Mouse (Mus musculus): ENCODE results near the gene Hormad2.

The Hormad2 gene

GRCm38 (mm10) chr11:4440978-4441377, at the start of gene Hormad2:
Hormad2 (minus strand) TSS chr11:4441105.
- DNase-seq (ENCODE audit: low spot score in 2 of 2), result no peak

- no peak for DNase-seq (ENCODE audit: low spot score in 2 of 2)
Measured at GRCm38 (mm10) chr11:4489207-4489606, 48.3 kb upstream of the Hormad2 start.

- DNase-seq (ENCODE audit: low spot score in 2 of 2), result no peak
Measured at GRCm38 (mm10) chr11:4488798-4489197, 47.9 kb upstream of the Hormad2 start.

GRCm38 (mm10) chr11:4488367-4488766, 47.5 kb upstream of the Hormad2 start:
- DNase-seq (ENCODE audit: low spot score in 2 of 2), result no peak

- DNase-seq (ENCODE audit: low spot score in 2 of 2), result no peak
Measured at GRCm38 (mm10) chr11:4487401-4487965, 46.6 kb upstream of the Hormad2 start.

GRCm38 (mm10) chr11:4484541-4484940, 43.6 kb upstream of the Hormad2 start:
- DNase-seq (ENCODE audit: low spot score in 2 of 2), result no peak

- no peak for DNase-seq (ENCODE audit: low spot score in 2 of 2)
Measured at GRCm38 (mm10) chr11:4482641-4483040, 41.7 kb upstream of the Hormad2 start.

- no peak for DNase-seq (ENCODE audit: low spot score in 2 of 2)
Measured at GRCm38 (mm10) chr11:4476184-4476697, 35.3 kb upstream of the Hormad2 start.

- DNase-seq (ENCODE audit: low spot score in 2 of 2), result no peak
Measured at GRCm38 (mm10) chr11:4472464-4473179, 31.7 kb upstream of the Hormad2 start.

- no peak for DNase-seq (ENCODE audit: low spot score in 2 of 2)
Measured at GRCm38 (mm10) chr11:4471734-4472133, 30.8 kb upstream of the Hormad2 start.

GRCm38 (mm10) chr11:4471251-4471650, 30.3 kb upstream of the Hormad2 start:
- no peak for DNase-seq (ENCODE audit: low spot score in 2 of 2)

- no peak for DNase-seq (ENCODE audit: low spot score in 2 of 2)
Measured at GRCm38 (mm10) chr11:4469091-4469490, 28.2 kb upstream of the Hormad2 start.

- no peak for DNase-seq (ENCODE audit: low spot score in 2 of 2)
Measured at GRCm38 (mm10) chr11:4467436-4467835, 26.5 kb upstream of the Hormad2 start.

- no peak for DNase-seq (ENCODE audit: low spot score in 2 of 2)
Measured at GRCm38 (mm10) chr11:4466191-4466590, 25.3 kb upstream of the Hormad2 start.

GRCm38 (mm10) chr11:4464616-4465015, 23.7 kb upstream of the Hormad2 start:
- DNase-seq (ENCODE audit: low spot score in 2 of 2), result no peak

GRCm38 (mm10) chr11:4464186-4464585, 23.3 kb upstream of the Hormad2 start:
- DNase-seq (ENCODE audit: low spot score in 2 of 2), result no peak

- no peak for DNase-seq (ENCODE audit: low spot score in 2 of 2)
Measured at GRCm38 (mm10) chr11:4462868-4463267, 22.0 kb upstream of the Hormad2 start.

- no peak for DNase-seq (ENCODE audit: low spot score in 2 of 2)
Measured at GRCm38 (mm10) chr11:4461154-4461553, 20.2 kb upstream of the Hormad2 start.

GRCm38 (mm10) chr11:4460615-4461014, 19.7 kb upstream of the Hormad2 start:
- no peak for DNase-seq (ENCODE audit: low spot score in 2 of 2)

GRCm38 (mm10) chr11:4454895-4455535, 14.1 kb upstream of the Hormad2 start:
- DNase-seq (ENCODE audit: low spot score in 2 of 2), result no peak

GRCm38 (mm10) chr11:4452467-4453184, 11.7 kb upstream of the Hormad2 start:
- DNase-seq (ENCODE audit: low spot score in 2 of 2), result no peak

GRCm38 (mm10) chr11:4451116-4451515, 10.2 kb upstream of the Hormad2 start:
- peak in 1 of 2 experiments; percentile 53 for DNase-seq (ENCODE audit: low spot score in 2 of 2)

Data from frontal cortex, postnatal 14 days (tissue).